Comparison of ENCODE assay signal across 17 mouse cellular contexts in genomic region chr9:7110166-7110565, GRCm38 (mm10).
"Had no signal": no experiment of that assay in that cellular context is flagged by ENCODE, and none has a peak within 500 bp of the region (broad histone marks: within the 10 kb centered on the region; RNA-seq: fewer than 3 reads in every experiment).

No protein-coding gene starts in this region.

- H3K27me3 ChIP-seq: lung, embryonic 15.5 days; megakaryocyte, embryonic 14.5 days; midbrain, embryonic 13.5 days; midbrain, embryonic 15.5 days; neural tube, embryonic 12.5 days; stomach, embryonic 15.5 days had no signal

- DNase-seq: lung, adult 2 months; lung, postnatal 14 days; lung, postnatal 36 days; right cerebral cortex, postnatal 14 days; thymus, adult 2 months; thymus, postnatal 25 days; thymus, postnatal 4 days had no signal

- H3K9me3 ChIP-seq: lung, embryonic 15.5 days; megakaryocyte, embryonic 14.5 days; midbrain, embryonic 13.5 days; midbrain, embryonic 15.5 days; neural tube, embryonic 12.5 days; stomach, embryonic 15.5 days had no signal

- H3K4me1 ChIP-seq: lung, embryonic 15.5 days; megakaryocyte, embryonic 14.5 days; midbrain, embryonic 13.5 days; midbrain, embryonic 15.5 days; neural tube, embryonic 12.5 days; stomach, embryonic 15.5 days had no signal

- H3K36me3 ChIP-seq: lung, embryonic 15.5 days; stomach, embryonic 15.5 days had no signal

- H3K4me2 ChIP-seq: lung, embryonic 15.5 days; midbrain, embryonic 11.5 days; midbrain, embryonic 13.5 days; midbrain, embryonic 15.5 days; neural tube, embryonic 12.5 days; stomach, embryonic 15.5 days had no signal

- H3K9ac ChIP-seq: lung, embryonic 15.5 days; midbrain, embryonic 13.5 days; midbrain, embryonic 15.5 days; neural tube, embryonic 12.5 days; stomach, embryonic 15.5 days had no signal

- ATAC-seq: lung, postnatal 0 days; midbrain, embryonic 13.5 days; midbrain, embryonic 15.5 days had no signal

- H3K4me3 ChIP-seq: lung, embryonic 15.5 days; megakaryocyte, embryonic 14.5 days; midbrain, embryonic 13.5 days; midbrain, embryonic 15.5 days; neural tube, embryonic 12.5 days; stomach, embryonic 15.5 days had no signal

- H3K27ac ChIP-seq: lung, embryonic 15.5 days; macrophage; midbrain, embryonic 13.5 days; midbrain, embryonic 15.5 days; neural tube, embryonic 12.5 days; stomach, embryonic 15.5 days; stomach, postnatal 0 days had no signal
